Mouse (Mus musculus): ENCODE results near the gene Gm5244. TPM values are rescaled to one million over a fixed set of nuclear protein-coding genes. Genes with fewer than 3 reads are reported as not detected.

Gene Gm5244
- polyA plus RNA-seq, 1 experiment from 2014 or later, result not detected

DNA sequence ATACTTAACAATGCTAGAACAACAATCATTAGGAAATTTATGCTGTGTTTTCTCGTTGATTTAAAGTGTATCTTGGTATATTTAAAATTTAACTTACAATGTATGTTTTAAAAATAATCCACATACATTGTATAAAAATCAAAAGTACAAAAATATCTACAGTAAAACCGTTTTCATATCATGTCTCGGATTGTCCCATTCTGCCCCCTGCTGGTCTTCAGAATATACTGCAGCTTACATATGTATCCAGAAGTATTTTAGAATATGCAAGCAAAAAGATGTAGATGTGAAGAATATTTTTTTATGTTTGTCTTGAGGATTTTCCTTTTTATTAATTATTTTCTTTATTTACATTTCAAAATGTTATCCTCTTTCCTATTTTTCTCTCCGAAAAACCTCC, 26.1 kb upstream of the Gm5244 start:
- Histone ChIP-seq H3K4me1 (replicated peaks) (no peaks in the 10 kb centered on the region), H3K9me3 (no peaks in the 10 kb centered on the region), H3K36me3 (no peaks in the 10 kb centered on the region), H3K9ac (no peak overlapping the region), H3K27me3 (no peaks in the 10 kb centered on the region), H3K4me2 (no peak overlapping the region), H3K27ac (replicated peaks) (no peak overlapping the region), H3K4me3 (no peak overlapping the region)
- ATAC-seq (ENCODE audit: low FRiP score, low read depth), result no peak
- WGBS, result 36% methylated on average over 4 of the region's 4 CpGs

GRCm38 (mm10) chr19:12824549-12824948, 21.9 kb upstream of the Gm5244 start:
- Histone ChIP-seq H3K27ac (replicated peaks) (no peak overlapping the region), H3K4me3 (no peak overlapping the region), H3K9ac (no peak overlapping the region), H3K36me3 (no peaks in the 10 kb centered on the region), H3K27me3 (no peaks in the 10 kb centered on the region), H3K4me1 (replicated peaks) (no peaks in the 10 kb centered on the region), H3K9me3 (no peaks in the 10 kb centered on the region), H3K4me2 (no peak overlapping the region)
- 83% methylated on average over 4 of the region's 4 CpGs for WGBS
- ATAC-seq (ENCODE audit: low FRiP score, low read depth), result no peak

DNA sequence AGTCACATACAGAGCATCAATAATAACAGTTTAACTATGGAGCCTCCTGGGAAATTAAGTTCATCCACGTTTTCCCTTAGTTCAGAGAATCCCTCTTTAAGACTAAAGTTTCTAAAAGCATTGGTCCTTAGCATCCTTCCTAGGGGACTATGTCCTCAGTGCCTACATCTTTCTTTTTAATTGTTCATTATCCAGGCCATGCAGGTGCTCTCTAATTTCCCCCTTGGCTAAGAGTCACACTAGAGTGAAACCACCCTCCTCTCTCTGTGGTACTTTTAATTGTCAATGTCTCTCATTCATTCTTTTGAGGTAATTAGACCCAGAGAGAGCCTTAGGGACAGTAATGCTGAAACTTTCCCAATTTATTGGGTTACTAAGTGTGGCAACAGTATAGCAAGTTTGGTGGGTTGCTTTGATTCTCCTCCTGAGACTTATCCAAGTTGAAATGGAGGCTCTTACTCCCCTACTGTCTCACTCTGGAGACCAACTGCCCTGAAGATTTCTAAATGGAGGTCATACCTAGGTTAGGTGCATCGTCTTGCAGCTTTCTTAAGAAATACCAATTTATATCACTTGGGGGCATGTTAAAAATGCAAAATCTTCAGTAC, 15.6 kb upstream of the Gm5244 start:
- 74% methylated on average over 2 of the region's 2 CpGs for WGBS
- Histone ChIP-seq H3K9me3 (no peaks in the 10 kb centered on the region), H3K27me3 (no peaks in the 10 kb centered on the region), H3K4me2 (no peak overlapping the region), H3K36me3 (no peaks in the 10 kb centered on the region), H3K27ac (replicated peaks) (no peak overlapping the region), H3K9ac (no peak overlapping the region), H3K4me1 (replicated peaks) (no peaks in the 10 kb centered on the region), H3K4me3 (no peak overlapping the region)
- no peak for ATAC-seq (ENCODE audit: low FRiP score, low read depth)

- H3K4me3 ChIP-seq, result no peak overlapping the region
- no peaks in the 10 kb centered on the region for H3K27me3 ChIP-seq
- no peak for ATAC-seq (ENCODE audit: low FRiP score, low read depth)
- H3K9ac ChIP-seq, result no peak overlapping the region
- H3K36me3 ChIP-seq, result no peaks in the 10 kb centered on the region
- no peaks in the 10 kb centered on the region for H3K4me1 ChIP-seq (replicated peaks)
- WGBS, result 74% methylated on average over 1 of the region's 1 CpGs
- H3K4me2 ChIP-seq, result no peak overlapping the region
- H3K27ac ChIP-seq (replicated peaks), result no peak overlapping the region
- H3K9me3 ChIP-seq, result no peaks in the 10 kb centered on the region
Observed at GRCm38 (mm10) chr19:12831559-12831958, 14.9 kb upstream of the Gm5244 start.

- H3K4me1 ChIP-seq (replicated peaks), result no peaks in the 10 kb centered on the region
- H3K9ac ChIP-seq, result no peak overlapping the region
- H3K27me3 ChIP-seq, result no peaks in the 10 kb centered on the region
- H3K4me2 ChIP-seq, result no peak overlapping the region
- H3K27ac ChIP-seq (replicated peaks), result no peak overlapping the region
- WGBS, result 84% methylated on average over 3 of the region's 3 CpGs
- no peaks in the 10 kb centered on the region for H3K9me3 ChIP-seq
- no peaks in the 10 kb centered on the region for H3K36me3 ChIP-seq
- no peak overlapping the region for H3K4me3 ChIP-seq
- ATAC-seq (ENCODE audit: low FRiP score, low read depth), result no peak
Observed at GRCm38 (mm10) chr19:12833625-12834024, 12.9 kb upstream of the Gm5244 start.

GRCm38 (mm10) chr19:12838507-12838906, 8.0 kb upstream of the Gm5244 start:
- no peak overlapping the region for H3K4me2 ChIP-seq
- 83% methylated on average over 1 of the region's 1 CpGs for WGBS
- no peak overlapping the region for H3K9ac ChIP-seq
- H3K27ac ChIP-seq (replicated peaks), result no peak overlapping the region
- H3K36me3 ChIP-seq, result no peaks in the 10 kb centered on the region
- no peak for ATAC-seq (ENCODE audit: low FRiP score, low read depth)
- no peaks in the 10 kb centered on the region for H3K4me1 ChIP-seq (replicated peaks)
- no peak overlapping the region for H3K4me3 ChIP-seq
- no peaks in the 10 kb centered on the region for H3K9me3 ChIP-seq
- H3K27me3 ChIP-seq, result no peaks in the 10 kb centered on the region

DNA sequence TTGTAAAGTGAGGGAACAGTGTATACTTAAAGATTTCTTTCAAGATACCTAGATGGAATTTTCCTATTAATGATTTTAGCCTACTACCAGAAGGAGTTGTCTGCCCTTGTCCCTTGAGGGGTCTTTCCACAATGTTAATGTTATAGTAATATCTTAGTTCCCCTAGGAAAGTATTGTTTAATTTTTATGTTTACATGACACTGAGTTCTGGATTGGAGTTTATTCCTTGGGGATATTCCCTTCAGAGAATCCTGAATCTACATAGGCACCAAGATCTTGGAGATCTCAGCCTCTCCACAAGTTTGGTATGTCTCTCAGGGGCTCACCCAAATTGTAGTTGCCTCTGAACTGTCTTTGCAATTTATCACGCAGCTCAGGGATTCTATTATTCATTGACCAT, 10.5 kb downstream of the Gm5244 start, which contains the start of gene Olfr1444:
TSS of gene Olfr1444 (plus strand) at position 301 of the 400 bp plus-strand sequence.
- no peaks in the 10 kb centered on the region for H3K4me1 ChIP-seq (replicated peaks)
- H3K36me3 ChIP-seq, result no peaks in the 10 kb centered on the region
- H3K4me2 ChIP-seq, result no peak within 1 kb of the TSS
- no peaks in the 10 kb centered on the region for H3K9me3 ChIP-seq
- no peak within 1 kb of the TSS for H3K4me3 ChIP-seq
- H3K27ac ChIP-seq (replicated peaks), result no peak within 1 kb of the TSS
- no peak within 1 kb of the TSS for H3K9ac ChIP-seq
- no peak for ATAC-seq (ENCODE audit: low FRiP score, low read depth)
- H3K27me3 ChIP-seq, result no peaks in the 10 kb centered on the region
- WGBS, result 56% methylated on average over 1 of the region's 1 CpGs

GRCm38 (mm10) chr19:12883555-12883954, 37.1 kb downstream of the Gm5244 start, which contains the start of gene Olfr1445:
Olfr1445 (plus strand) TSS chr19:12883855.
- ATAC-seq (ENCODE audit: low FRiP score, low read depth), result no peak

GRCm38 (mm10) chr19:12893424-12893823, 46.9 kb downstream of the Gm5244 start, which contains the start of gene Olfr1446:
Olfr1446 (minus strand) TSS chr19:12893524.
- H3K27me3 ChIP-seq, result no peaks in the 10 kb centered on the region
- 77% methylated on average over 1 of the region's 1 CpGs for WGBS

More at GRCm38 (mm10) chr19:12883555-12883954, 37.1 kb downstream of the Gm5244 start, which contains the start of gene Olfr1445:
- H3K4me1 ChIP-seq (replicated peaks), result no peaks in the 10 kb centered on the region
- no peak within 1 kb of the TSS for H3K9ac ChIP-seq
- H3K27ac ChIP-seq (replicated peaks), result no peak within 1 kb of the TSS
- no peaks in the 10 kb centered on the region for H3K27me3 ChIP-seq
- no peaks in the 10 kb centered on the region for H3K9me3 ChIP-seq
- H3K36me3 ChIP-seq, result no peaks in the 10 kb centered on the region
- WGBS, result 85% methylated on average over 2 of the region's 2 CpGs
- H3K4me2 ChIP-seq, result no peak within 1 kb of the TSS
- no peak within 1 kb of the TSS for H3K4me3 ChIP-seq

More at GRCm38 (mm10) chr19:12893424-12893823, 46.9 kb downstream of the Gm5244 start, which contains the start of gene Olfr1446:
- Histone ChIP-seq H3K9me3 (no peaks in the 10 kb centered on the region), H3K4me1 (replicated peaks) (no peaks in the 10 kb centered on the region), H3K36me3 (no peaks in the 10 kb centered on the region), H3K9ac (no peak within 1 kb of the TSS), H3K4me3 (no peak within 1 kb of the TSS), H3K4me2 (no peak within 1 kb of the TSS), H3K27ac (replicated peaks) (no peak within 1 kb of the TSS)
- ATAC-seq (ENCODE audit: low FRiP score, low read depth), result no peak

Other genes with a start within 250 kb of the Gm5244 start
- 0.10 and 0.31 TPM in 2 replicates for gene Gm4952, start 246.7 kb upstream of the Gm5244 start, polyA plus RNA-seq (2015; fragmentation: Nextera tagmentation; extraction: Ambion mirVana)
- not detected in 2 replicates for gene Glyat, start 213.4 kb upstream of the Gm5244 start, polyA plus RNA-seq (2015; fragmentation: Nextera tagmentation; extraction: Ambion mirVana)
- not detected in 2 replicates for gene Olfr1442, start 176.2 kb upstream of the Gm5244 start, polyA plus RNA-seq (2015; fragmentation: Nextera tagmentation; extraction: Ambion mirVana)
- not detected in 2 replicates for gene Olfr1443, start 168.6 kb upstream of the Gm5244 start, polyA plus RNA-seq (2015; fragmentation: Nextera tagmentation; extraction: Ambion mirVana)
- gene Keg1, start 150.9 kb upstream of the Gm5244 start, polyA plus RNA-seq (2015; fragmentation: Nextera tagmentation; extraction: Ambion mirVana), result not detected in 2 replicates
- gene Cntf, start 81.0 kb upstream of the Gm5244 start, polyA plus RNA-seq (2015; fragmentation: Nextera tagmentation; extraction: Ambion mirVana), result 1.00 and 1.2 TPM in 2 replicates
- 13.6 and 14.3 TPM in 2 replicates for gene Zfp91, start 50.6 kb upstream of the Gm5244 start, polyA plus RNA-seq (2015; fragmentation: Nextera tagmentation; extraction: Ambion mirVana)
- 1.1 and 1.6 TPM in 2 replicates for gene Lpxn, start 50.5 kb upstream of the Gm5244 start, polyA plus RNA-seq (2015; fragmentation: Nextera tagmentation; extraction: Ambion mirVana)
- gene Olfr1444, start 10.6 kb downstream of the Gm5244 start, polyA plus RNA-seq (2015; fragmentation: Nextera tagmentation; extraction: Ambion mirVana), result not detected in 2 replicates
- gene Olfr1445, start 37.2 kb downstream of the Gm5244 start, polyA plus RNA-seq (2015; fragmentation: Nextera tagmentation; extraction: Ambion mirVana), result not detected in 2 replicates
- not detected in 2 replicates for gene Olfr1446, start 46.8 kb downstream of the Gm5244 start, polyA plus RNA-seq (2015; fragmentation: Nextera tagmentation; extraction: Ambion mirVana)
- gene Olfr1447, start 57.1 kb downstream of the Gm5244 start, polyA plus RNA-seq (2015; fragmentation: Nextera tagmentation; extraction: Ambion mirVana), result not detected in 2 replicates
- gene Olfr1448, start 77.7 kb downstream of the Gm5244 start, polyA plus RNA-seq (2015; fragmentation: Nextera tagmentation; extraction: Ambion mirVana), result not detected in 2 replicates
- gene Olfr1449, start 84.2 kb downstream of the Gm5244 start, polyA plus RNA-seq (2015; fragmentation: Nextera tagmentation; extraction: Ambion mirVana), result not detected in 2 replicates
- gene Olfr1450, start 103.6 kb downstream of the Gm5244 start, polyA plus RNA-seq (2015; fragmentation: Nextera tagmentation; extraction: Ambion mirVana), result not detected in 2 replicates
- not detected in 2 replicates for gene Olfr1451, start 148.3 kb downstream of the Gm5244 start, polyA plus RNA-seq (2015; fragmentation: Nextera tagmentation; extraction: Ambion mirVana)
- not detected in 2 replicates for gene Olfr1453, start 181.6 kb downstream of the Gm5244 start, polyA plus RNA-seq (2015; fragmentation: Nextera tagmentation; extraction: Ambion mirVana)
- gene Olfr1454, start 213.9 kb downstream of the Gm5244 start, polyA plus RNA-seq (2015; fragmentation: Nextera tagmentation; extraction: Ambion mirVana), result not detected in 2 replicates